Mouse (Mus musculus): ENCODE measurements around the gene Socs1.

DNA sequence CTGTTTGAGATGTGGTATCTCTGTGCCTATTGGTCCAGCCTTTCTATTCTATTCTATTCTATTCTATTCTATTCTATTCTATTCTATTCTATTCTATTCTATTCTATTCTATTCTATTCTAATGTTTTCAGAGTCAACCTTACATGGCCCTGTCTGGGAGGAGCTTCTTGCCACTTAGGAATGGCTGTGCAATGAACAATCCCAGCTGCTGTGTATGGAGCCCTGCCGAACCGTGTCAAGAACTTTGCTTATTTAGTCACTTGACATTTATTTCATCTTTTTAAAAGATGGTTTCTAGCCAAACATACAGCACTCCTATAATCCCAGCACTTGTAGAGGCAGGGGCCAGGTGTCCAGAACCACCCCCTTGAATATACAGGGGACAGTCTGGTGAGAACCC lies 21.0 kb downstream of the Socs1 start:
- TF ChIP-seq CTCF (IDR thresholded peaks at IDR 0.05; ENCODE audit: low read depth, low read length) (no peak), POLR2A (IDR thresholded peaks at IDR 0.05; ENCODE audit: borderline replicate concordance, low read depth, low read length) (no peak)
